Mouse (Mus musculus): ENCODE data around the gene Mymk.
A peak's percentile ranks its signal among the peaks of the same experiment; 100 is the strongest.

The Mymk gene

DNA sequence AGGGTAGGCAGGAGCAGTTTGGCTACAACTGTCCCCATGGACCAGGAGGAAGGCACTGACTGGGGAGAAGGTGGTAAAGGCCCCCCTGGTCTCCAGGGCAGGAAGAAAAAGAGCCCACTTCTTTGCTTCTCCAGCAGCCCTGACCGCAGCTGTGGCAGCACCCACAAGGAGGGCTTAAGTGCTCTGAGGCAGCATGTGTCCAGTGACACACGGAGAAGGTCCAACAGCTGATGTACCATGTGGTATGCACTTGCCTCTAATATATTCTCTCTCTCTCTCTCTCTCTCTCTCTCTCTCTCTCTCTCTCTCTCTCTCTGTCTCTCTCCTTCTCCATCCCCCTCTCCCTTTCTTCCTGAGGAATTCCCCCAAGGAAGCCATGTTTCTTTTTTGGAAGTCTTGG is at the start of gene Mymk:
TSS of gene Mymk (minus strand) at position 202 of the 400 bp plus-strand sequence.
- DNase-seq (ENCODE audit: low spot score) = no peak

DNA sequence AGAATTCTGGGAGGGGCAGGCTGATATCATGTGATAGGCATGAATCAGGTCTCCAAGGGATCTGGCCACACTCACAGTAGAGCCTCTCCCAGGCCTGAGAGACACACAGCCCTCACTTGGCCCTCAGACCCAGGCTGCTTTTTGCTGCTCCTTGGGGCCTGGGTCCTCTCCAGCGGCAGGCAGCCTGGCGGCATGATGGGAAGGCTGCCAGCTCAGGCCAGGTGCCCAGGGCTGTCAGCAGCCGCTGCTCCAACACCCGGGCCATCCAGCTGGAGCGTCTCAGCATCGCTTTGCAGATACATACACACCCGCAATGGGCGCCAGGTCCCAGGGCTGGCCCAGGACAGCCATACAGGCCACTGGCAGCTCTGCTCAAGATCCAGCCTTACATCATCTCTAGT is 48.3 kb upstream of the Mymk start:
- DNase-seq (ENCODE audit: low spot score) = peak; percentile 84

DNA sequence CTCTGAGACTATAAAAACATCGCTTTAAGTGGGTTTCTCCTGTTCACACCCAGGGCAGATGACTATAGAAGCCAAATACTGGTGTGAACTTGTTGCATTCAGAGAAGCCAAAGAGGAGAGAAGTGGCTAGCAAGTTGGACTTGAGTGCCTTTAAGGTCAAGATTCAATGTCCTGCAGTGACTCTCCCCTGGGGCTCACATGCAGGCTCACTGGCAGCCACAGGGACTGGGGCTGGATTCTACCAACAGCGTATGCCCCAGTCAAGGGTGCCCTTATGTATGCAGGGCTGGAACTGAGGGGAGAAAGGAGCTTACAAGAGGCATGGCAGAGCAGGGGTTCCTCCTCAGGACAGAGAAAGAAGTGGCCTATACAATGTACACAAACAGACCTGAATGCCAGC is 47.8 kb upstream of the Mymk start:
- no peak for DNase-seq (ENCODE audit: low spot score)

DNA sequence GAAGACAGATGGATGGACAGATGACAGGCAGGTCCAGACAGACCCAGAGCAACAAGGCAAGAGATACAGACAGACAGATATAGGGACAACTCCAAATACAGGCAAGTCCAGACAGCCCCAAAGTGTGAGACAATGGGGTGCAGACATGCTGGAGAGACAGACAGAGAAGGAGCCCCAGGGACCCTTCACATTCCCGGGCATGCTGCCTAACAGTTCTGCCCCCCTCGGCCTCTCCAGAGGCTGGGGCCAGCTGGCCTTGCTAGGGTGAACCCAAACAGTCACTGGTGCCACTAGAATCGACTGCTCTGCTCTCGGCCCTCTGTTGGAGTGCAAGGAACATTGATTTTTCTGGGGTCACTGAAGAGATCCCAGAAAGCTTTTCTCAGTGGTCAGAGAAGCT is 46.5 kb upstream of the Mymk start:
- DNase-seq (ENCODE audit: low spot score) = no peak

DNA sequence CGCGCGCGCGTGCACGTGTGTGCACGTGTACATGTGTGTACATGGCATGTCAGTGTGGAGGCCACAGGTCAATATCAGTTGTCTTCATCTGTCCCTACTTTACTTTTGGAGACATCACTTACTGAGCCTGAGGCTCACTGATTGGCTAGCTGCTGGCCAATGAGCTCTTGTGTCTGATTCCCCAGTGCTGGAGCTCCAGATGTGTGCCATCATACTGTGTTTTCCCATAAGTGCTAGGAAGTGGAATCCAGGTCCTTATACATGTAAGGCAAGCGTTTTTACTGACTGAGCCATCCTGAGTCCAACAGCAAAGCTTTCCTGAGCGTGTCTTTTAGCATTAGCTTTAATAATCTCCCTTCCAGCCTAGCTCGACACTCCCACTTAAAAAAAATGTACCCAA is 42.2 kb upstream of the Mymk start:
- DNase-seq (ENCODE audit: low spot score) = no peak

DNA sequence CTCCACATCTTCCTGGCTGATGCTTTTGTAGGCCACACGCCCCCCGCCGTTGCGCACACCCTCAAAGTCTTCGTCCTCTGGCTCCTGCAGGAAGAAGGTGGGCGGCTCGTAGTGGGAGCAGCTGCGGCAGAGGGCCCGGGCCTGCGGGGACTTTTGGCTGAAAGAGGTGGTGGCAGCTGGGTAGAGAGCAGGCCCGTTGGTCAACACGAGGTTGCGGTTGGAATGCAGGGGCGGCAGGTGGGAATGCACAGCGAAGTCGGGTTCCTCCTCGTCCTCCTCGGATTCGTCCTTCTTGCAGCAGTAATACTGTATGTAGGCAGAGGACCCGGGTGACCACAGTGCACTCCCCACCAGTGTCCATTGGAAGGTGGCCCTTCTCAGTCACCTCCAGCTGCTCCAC is 40.6 kb upstream of the Mymk start:
- DNase-seq (ENCODE audit: low spot score) = no peak

DNA sequence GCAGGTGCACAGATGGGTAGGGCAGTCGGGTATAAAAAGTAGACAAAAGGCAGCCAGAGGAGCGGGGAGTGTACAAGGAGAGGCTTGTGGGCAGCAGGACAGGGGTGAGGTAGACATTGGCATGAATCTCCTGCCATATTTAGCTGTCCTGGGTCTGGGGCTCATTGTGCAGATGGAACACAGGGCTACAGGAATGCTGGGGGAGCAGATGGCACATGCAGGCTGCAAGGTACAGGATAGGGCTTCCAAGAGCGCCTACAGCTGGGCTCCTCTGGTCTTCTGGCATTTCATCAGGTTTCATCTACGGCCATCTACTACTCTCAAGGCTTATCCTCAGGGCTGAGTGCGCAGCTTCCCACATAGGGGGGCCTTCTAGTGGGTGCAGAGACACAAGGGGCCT is 37.1 kb upstream of the Mymk start:
- DNase-seq (ENCODE audit: low spot score) = no peak

DNA sequence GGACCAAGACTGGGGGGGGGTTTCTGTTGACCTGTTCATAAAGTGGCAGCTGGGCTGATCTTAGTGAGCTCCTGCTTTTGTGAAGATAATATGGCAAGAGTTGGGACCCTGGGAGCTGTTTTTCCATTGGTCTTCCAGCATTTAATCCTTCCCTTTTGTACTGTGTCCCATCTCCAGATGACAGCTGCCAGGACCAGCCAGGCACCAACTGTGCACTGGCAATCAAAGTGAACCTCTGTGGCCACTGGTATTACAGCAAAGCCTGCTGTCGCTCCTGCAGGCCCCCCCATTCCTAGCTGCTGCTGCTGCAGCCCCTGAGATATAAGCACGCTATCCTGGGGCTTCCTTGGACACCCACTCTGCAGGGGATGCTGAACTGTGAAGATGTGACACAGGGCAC is 36.2 kb upstream of the Mymk start:
- no peak for DNase-seq (ENCODE audit: low spot score)

DNA sequence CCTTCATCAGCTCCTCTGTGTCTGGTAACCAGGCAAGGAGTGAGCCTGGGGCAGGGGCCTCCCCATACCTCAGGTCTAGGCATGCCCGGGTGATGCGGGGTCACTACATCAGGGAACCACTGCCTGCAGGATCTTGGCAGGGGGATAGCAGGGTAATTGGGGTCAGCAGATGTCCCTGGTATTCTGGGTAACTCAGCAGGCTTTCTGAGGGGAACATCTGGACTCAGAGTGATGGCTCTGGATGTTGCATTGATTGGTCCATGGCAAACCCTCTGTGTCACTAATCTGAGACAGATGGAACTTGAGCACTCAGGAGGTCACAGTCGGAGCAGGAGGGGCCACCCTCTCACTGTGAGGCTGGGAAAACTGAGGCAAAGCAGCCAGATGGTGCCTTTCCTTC is 34.8 kb upstream of the Mymk start:
- no peak for DNase-seq (ENCODE audit: low spot score)

DNA sequence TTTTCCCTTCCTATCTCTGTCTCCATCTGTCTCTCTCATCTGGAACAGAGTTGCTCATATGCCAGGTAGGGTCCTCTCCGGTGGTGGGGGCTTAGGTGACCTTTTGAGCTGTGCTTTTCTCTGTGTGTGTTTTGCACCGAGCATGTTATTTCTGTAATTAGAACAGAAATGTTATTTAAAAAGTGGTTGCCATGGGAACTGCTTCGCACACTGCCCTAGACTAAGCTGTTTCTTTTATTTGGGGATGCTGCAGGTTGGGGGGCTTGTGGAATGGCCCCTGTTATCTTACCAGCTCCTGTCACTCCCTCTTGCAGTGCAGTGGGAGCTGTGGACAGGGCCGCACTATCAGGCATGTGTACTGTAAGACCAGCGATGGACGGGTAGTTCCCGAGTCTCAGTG is 31.6 kb upstream of the Mymk start:
- DNase-seq (ENCODE audit: low spot score) = no peak

DNA sequence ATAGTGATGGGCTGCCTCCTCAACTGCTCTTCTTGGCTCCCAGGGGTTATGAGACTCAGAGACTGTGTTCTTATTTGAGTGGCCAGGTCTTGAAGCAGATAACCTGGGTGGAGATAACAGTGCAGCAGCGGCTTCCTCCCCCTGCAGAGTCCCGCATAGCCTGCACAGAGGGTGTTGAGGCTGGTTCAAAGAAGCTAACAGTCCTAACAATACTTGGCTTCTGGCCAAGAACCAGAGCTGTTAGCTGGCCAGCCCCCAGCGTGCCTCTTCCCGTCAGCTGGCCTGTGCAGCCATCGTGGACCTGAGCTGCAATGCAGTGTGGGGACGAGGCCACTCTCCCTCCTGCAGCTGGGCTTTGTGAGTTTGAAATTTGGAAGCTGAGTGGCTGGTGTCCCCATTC is 25.8 kb upstream of the Mymk start:
- DNase-seq (ENCODE audit: low spot score) = peak; percentile 73

DNA sequence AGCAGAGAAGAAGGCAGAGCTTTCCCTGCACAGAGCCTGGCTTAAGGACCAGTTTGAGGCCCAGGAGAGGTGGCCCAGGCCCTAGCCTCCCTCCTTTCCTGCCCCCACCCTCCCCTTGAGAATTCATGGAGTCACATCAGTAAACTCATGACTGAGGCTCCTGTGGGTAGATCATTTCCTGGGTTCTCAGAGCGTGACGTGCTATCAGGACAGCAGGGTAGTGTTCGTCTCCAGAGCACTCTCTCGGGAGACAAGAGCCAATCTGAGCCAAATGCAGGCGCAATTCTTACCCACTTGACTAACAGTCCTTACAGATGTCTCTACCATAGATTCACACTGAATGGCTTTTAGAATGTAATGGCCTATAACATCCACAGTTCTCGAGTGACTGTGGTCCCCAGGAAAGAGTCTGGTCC is 25.3 kb upstream of the Mymk start:
- peak; percentile 63 for DNase-seq (ENCODE audit: low spot score)

DNA sequence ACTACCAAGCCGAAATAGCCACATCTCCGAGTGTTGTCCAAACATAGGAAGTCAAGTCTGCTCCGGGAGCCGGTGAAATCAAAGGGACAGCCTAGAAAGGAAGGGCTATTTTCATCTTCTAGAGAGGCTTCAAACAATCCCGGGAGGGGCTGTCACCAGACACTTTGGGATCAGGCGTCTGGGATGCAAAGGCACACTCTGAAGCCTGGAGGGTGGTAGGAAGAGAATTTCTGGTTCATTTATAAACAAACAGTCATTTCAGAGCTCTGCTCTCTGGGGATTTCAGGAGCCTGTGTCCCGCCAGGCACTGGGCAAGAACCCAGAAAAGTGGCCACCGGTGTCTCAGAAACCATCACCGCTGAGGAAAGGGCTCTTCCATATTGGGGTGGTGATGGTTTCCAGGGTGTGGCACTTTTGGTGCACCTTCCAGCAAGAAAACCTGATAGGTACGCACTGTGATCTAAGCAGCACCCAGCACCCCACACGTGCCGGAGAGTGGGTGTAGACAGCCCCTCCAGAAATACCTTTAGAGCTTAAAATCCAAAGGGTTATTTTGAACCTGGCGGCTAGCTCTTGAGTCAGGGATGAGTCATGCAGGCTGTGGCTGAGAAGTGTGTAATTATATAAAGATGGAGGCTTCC is 24.5 kb upstream of the Mymk start:
- peak; percentile 50 for DNase-seq (ENCODE audit: low spot score)

DNA sequence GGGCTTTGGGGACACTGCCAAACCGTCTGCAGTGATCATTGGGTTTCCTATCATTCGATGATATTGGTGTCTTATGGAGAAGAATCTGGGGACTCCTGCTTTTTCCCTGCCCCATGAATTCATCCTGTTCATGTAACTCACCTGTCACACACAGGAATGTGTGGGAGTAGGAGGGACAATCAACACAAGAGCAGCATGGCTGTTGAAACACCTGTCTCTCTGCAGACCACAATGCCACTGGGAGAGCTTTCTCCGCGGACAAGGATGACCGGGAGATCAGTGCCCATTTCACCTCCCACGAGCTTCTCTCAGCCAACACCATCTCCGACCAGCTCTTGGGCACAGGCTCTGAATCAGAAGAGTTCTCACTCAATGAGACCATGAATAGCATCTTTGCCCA is 23.2 kb upstream of the Mymk start:
- DNase-seq (ENCODE audit: low spot score) = no peak

DNA sequence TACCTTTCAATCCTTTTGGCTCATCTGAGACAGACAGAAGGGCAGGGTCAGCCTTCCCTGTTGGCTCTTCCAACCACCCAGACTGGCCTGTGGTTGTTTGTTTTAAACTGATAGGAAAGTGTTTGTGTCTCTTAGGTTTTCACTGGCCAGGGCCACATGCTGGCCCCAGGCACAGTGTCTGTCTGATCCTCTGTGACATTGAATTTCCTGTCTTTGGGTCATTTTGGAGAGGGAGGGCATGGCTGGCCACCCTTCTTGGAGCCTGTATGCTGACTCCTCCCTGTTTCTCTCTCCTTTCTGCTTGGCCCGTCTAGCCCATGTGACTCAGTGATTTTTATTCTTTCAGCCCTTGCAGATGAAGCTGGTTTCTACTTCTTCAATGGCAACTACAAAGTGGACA is 17.3 kb upstream of the Mymk start:
- no peak for DNase-seq (ENCODE audit: low spot score)

DNA sequence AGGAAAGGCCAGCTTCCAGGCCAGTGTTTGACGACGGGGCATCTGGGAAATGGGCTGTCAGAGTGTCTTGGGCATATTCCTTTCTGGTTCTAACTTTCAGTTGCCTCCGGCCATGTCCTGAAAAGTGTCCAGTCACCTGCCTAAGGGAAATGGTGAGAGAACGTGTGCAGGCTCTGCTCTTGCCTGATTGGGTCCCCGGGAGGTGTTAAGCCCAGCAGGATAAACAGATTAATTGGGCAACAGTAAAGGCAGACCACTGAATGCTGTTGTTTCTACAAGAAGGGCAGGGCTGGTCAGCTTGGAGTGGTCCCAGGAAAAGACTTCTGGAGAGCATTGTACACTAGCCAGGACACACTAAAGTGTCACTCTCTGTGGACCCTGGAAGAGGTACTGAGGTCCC is 16.7 kb upstream of the Mymk start:
- no peak for DNase-seq (ENCODE audit: low spot score)

DNA sequence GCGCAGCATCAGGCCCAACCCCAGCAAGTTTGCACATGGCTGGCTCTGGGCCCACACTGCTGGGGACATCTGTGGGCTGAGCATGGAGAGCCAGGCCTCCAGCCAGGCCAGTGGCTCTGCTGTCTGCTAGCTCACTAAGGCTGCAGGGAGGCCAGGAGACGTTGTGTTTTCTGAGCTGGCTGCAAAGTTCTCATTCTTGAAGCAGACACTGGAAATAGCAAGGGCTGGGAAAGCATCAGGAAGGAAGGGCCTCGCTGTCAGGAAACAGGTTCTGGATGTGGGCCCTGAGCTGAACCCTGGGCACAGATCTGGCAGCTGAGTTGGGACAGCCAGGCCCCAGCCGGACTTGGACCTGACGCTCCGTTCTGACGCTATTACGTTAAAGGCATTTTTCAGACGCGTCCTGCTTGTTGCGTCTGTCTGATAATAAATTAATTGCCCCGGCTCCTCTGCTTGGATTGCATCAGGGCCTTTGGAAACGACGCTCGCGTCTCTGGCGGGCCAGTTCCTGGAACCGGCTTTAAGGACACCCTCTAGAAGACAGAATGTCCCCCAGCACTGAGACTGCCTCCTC is 16.2 kb upstream of the Mymk start:
- DNase-seq (ENCODE audit: low spot score) = peak; percentile 71

DNA sequence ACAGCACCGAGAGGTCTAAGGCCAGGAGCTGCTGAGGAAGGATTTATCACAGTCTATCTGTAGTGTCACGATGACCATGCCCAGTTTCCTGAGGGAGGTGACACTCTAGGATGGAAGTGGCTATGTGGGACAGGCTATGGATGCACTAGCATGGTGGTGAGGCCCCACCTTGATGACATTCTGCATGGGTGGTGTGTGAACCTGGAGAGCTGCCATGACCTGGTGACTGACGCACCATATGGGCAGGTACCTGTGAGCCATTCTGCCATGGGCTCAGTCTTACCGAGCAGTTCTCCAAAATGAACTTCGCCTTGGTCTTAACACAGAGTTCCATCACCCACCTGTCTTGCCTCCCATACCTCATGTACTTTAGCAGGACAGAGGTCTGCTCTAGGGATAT is 15.6 kb upstream of the Mymk start:
- no peak for DNase-seq (ENCODE audit: low spot score)

DNA sequence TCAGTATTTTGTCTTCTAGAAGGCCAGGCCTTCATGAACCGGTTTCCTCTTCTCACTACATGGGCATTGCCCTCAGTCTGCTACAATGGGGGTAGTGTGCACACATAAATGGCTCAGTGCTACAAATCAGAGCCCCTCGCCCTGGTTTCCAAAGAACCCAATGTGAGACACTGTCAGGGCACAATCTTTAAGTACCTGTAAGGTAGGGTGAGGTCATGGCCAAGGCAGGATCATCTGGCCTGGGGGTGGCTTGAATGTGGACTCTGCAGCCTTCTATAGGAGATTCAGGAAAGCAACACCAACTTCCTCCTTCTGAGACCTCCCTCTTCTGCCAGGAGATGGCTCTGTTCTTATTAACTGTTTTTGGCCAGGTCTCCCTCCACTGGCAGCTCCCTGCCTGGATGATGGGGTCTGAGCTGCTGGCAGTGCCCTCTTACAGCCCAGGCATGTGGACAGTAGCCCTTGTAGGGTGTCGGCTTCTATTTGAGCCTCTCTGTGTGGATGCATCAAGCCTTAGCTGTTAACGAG is 14.6 kb upstream of the Mymk start:
- DNase-seq (ENCODE audit: low spot score) = no peak

DNA sequence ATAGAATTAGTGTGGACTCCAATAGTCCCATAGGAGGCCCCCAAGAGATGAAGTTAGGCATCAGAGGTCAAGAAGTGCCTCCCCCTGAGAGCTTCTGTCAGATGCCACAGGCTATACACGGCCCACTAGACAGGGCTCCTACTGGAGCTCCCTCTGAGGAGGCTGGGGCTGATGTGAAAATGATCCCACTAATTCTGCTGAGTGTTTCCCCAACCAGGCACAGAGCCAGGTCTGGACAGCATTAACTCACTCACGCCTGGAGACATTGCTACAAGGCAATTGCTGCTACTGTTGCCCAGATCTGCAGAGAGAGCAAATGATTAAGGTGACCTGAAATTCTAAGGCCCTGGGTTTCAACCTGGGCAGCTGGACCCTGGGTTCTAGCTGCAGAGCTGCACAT is 13.8 kb upstream of the Mymk start:
- DNase-seq (ENCODE audit: low spot score) = peak; percentile 54

DNA sequence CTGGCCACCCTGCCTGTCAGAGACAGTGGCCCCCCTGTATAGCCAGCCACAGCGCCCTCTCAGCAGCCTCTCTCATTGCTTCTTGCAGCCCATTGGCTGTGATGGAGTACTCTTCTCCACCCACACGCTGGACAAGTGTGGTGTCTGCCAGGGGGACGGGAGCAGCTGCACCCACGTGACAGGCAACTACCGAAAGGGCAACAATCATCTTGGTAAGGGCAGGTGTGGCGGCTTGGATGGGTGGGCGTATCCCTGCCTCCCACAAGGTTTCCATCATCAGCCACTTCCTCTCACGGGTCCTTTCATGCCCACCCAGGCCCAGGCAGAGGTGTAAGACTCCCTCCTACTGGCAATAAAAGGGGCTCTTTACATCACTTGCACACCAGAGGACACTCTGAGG is 13.0 kb upstream of the Mymk start:
- no peak for DNase-seq (ENCODE audit: low spot score)

DNA sequence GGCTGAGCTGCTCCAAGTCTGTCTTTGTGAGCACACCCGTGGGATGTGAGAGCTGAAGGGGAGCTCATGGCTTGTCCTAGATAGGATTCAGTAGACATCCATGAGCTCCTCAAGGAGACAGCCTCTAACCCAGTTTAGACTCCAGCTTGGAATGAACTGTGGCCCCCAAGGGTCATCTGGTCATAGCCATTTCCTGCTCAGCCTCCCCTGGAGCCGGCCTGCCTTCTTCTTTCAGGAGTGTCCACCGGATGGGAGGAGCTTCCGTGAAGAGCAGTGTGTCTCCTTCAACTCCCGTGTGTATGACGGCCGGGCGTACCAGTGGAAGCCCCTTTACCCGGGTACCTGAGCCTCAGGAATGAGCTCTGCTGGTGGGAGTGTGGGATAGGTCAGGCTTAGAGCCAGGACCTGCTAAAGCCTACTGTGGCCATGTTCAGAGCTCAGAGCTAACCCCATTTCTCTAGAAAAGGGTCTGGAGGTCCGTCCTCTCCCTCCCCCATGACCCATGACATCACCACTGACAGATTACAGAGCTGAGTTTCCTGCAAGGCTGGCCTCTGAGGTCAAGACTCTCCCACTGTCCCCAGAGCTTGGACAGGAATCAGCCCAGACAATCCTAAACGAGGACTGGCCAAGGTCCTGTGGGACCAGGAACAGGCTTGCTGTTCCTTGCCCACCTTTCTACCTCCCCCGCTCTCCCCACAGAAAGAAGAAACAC is 11.9 kb upstream of the Mymk start:
- DNase-seq (ENCODE audit: low spot score) = no peak

DNA sequence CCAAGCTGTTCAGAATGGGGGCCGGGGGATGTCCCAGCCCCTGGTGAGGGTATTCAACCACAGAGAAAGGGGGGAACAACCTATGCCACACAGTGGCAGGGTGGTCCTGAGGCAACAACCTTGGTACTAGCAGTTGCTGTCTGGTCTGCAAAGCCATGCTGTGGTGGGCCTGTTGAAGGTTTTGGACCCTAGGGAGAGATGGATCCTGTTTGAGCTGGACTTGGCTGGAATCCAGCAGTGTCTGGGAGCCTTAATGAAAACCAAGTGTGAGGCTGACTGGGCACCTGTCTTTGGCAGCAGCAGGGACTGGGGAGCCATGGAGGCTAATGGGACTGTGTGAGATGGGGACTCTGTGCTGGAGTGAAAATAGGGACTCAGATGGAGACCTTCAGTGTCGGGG is 7.7 kb upstream of the Mymk start:
- peak; percentile 87 for DNase-seq (ENCODE audit: low spot score)

Data from MN1 (cell line).